Comparison of ENCODE assay signal across 10 mouse cellular contexts in genomic region chr17:62687369-62687768, GRCm38 (mm10).
A peak's percentile ranks its signal among the peaks of the same experiment; 100 is the strongest.
DNase-seq lines count a peak whose midpoint lies in the region; ATAC-seq and TF ChIP-seq lines count a peak whose summit lies in the region.
"Had no signal": no experiment of that assay in that cellular context is flagged by ENCODE, and none has a peak within 500 bp of the region (broad histone marks: within the 10 kb centered on the region; RNA-seq: fewer than 3 reads in every experiment).

No protein-coding gene starts in this region.

- H3K4me3 ChIP-seq in embryonic facial prominence, embryonic 14.5 days (ENCODE audit: low read depth, low read length): no peak overlapping the region
- no peak overlapping the region for H3K4me3 ChIP-seq in embryonic facial prominence, embryonic 10.5 days
- no peak overlapping the region for H3K4me3 ChIP-seq in lung, embryonic 14.5 days (ENCODE audit: low read depth, low read length)
- H3K4me3 ChIP-seq in midbrain, embryonic 10.5 days: no peak overlapping the region

- no peaks in the 10 kb centered on the region for H3K27me3 ChIP-seq in embryonic facial prominence, embryonic 14.5 days (replicated peaks; ENCODE audit: control insufficient read depth, insufficient read depth, low read length)
- H3K27me3 ChIP-seq in embryonic facial prominence, embryonic 10.5 days (replicated peaks; ENCODE audit: low read depth, poor library complexity, severe bottlenecking): no peaks in the 10 kb centered on the region
- no peaks in the 10 kb centered on the region for H3K27me3 ChIP-seq in lung, embryonic 14.5 days (ENCODE audit: insufficient read depth, low read length)
- no peaks in the 10 kb centered on the region for H3K27me3 ChIP-seq in midbrain, embryonic 10.5 days (ENCODE audit: low read depth, poor library complexity, severe bottlenecking)

- no peaks in the 10 kb centered on the region for H3K9me3 ChIP-seq in embryonic facial prominence, embryonic 14.5 days (ENCODE audit: control insufficient read depth, low read length)
- no peaks in the 10 kb centered on the region for H3K9me3 ChIP-seq in embryonic facial prominence, embryonic 10.5 days
- H3K9me3 ChIP-seq in lung, embryonic 14.5 days (ENCODE audit: low read depth, low read length): no peaks in the 10 kb centered on the region
- H3K9me3 ChIP-seq in midbrain, embryonic 10.5 days (replicated peaks): no peaks in the 10 kb centered on the region

- no peak overlapping the region for H3K9ac ChIP-seq in embryonic facial prominence, embryonic 14.5 days (ENCODE audit: low read depth, low read length)
- H3K9ac ChIP-seq in lung, embryonic 14.5 days: no peak overlapping the region

- no peak overlapping the region for H3K27ac ChIP-seq in embryonic facial prominence, embryonic 14.5 days (replicated peaks; ENCODE audit: low read depth, low read length)
- H3K27ac ChIP-seq in embryonic facial prominence, embryonic 10.5 days (replicated peaks): no peak overlapping the region
- H3K27ac ChIP-seq in lung, embryonic 14.5 days (ENCODE audit: low read depth): no peak overlapping the region; the same call in 1 of the 2 replicates
- H3K27ac ChIP-seq in midbrain, embryonic 10.5 days (replicated peaks): no peak overlapping the region

- H3K36me3 ChIP-seq in embryonic facial prominence, embryonic 14.5 days (ENCODE audit: control insufficient read depth, insufficient read depth, low read length): no peaks in the 10 kb centered on the region
- H3K36me3 ChIP-seq in embryonic facial prominence, embryonic 10.5 days (replicated peaks): no peaks in the 10 kb centered on the region
- no peaks in the 10 kb centered on the region for H3K36me3 ChIP-seq in lung, embryonic 14.5 days (ENCODE audit: insufficient read depth)
- no peaks in the 10 kb centered on the region for H3K36me3 ChIP-seq in midbrain, embryonic 10.5 days

- H3K4me2 ChIP-seq in embryonic facial prominence, embryonic 14.5 days (ENCODE audit: low read depth, low read length): no peak overlapping the region
- no peak overlapping the region for H3K4me2 ChIP-seq in lung, embryonic 14.5 days

- no peak for TF ChIP-seq CTCF in lung, embryonic 14.5 days (IDR thresholded peaks at IDR 0.05; ENCODE audit: low read depth)

- peaks cover 16% of the 10 kb centered on the region; the same call in 1 of the 2 replicates for H3K4me1 ChIP-seq in embryonic facial prominence, embryonic 14.5 days (ENCODE audit: control insufficient read depth, insufficient read depth, low read length)
- peaks cover 56% of the 10 kb centered on the region for H3K4me1 ChIP-seq in embryonic facial prominence, embryonic 10.5 days
- peaks cover 5% of the 10 kb centered on the region; the same call in 1 of the 2 replicates for H3K4me1 ChIP-seq in lung, embryonic 14.5 days (ENCODE audit: insufficient read depth)
- peaks cover 52% of the 10 kb centered on the region for H3K4me1 ChIP-seq in midbrain, embryonic 10.5 days

- peak; percentile 54 for DNase-seq in embryonic facial prominence, embryonic 14.5 days (ENCODE audit: low spot score)
- no peak for DNase-seq in embryonic facial prominence, embryonic 10.5 days (ENCODE audit: low spot score)
- peak; percentile 33 for DNase-seq in 416B (ENCODE audit: low read depth)
- DNase-seq in heart, adult 18-20 months: peak; percentile 69 to 76
- peak; percentile 33 for DNase-seq in lung, embryonic 14.5 days
- DNase-seq in cerebellum, adult 18-20 months: no peak
- no peak for DNase-seq in midbrain, embryonic 10.5 days (ENCODE audit: low spot score)
- DNase-seq in embryo, embryonic 10.5 days (ENCODE audit: low spot score): no peak
- DNase-seq: cerebellum, postnatal 36 days had no signal

- WGBS in embryonic facial prominence, embryonic 14.5 days: 50% methylated on average over 6 of the region's 6 CpGs
- WGBS in embryonic facial prominence, embryonic 10.5 days: 63% methylated on average over 6 of the region's 6 CpGs
- WGBS in lung, embryonic 14.5 days: 37% methylated on average over 6 of the region's 6 CpGs
- WGBS in midbrain, embryonic 10.5 days: 55% methylated on average over 6 of the region's 6 CpGs

- no peak for ATAC-seq in embryonic facial prominence, embryonic 14.5 days (ENCODE audit: low read depth)
- ATAC-seq in lung, embryonic 14.5 days (ENCODE audit: insufficient read depth): peak; percentile 21; the same call in 1 of the 2 replicates
- ATAC-seq: CD4-positive, CD25-positive, alpha-beta regulatory T cell, adult 4 months had no signal

Comparison
In these comparisons a context has a peak if more than half of its experiments do, and no peak if none do; other contexts are left out.
1. DNase-seq: peak in embryonic facial prominence, embryonic 14.5 days (single experiment), 416B (single experiment), heart, adult 18-20 months (2 of 2) and lung, embryonic 14.5 days (single experiment); none in embryonic facial prominence, embryonic 10.5 days (single experiment), cerebellum, adult 18-20 months (0 of 2), midbrain, embryonic 10.5 days (single experiment) and embryo, embryonic 10.5 days (single experiment).